Mouse (Mus musculus): Measurements from ENCODE around the gene Mgp.

DNA sequence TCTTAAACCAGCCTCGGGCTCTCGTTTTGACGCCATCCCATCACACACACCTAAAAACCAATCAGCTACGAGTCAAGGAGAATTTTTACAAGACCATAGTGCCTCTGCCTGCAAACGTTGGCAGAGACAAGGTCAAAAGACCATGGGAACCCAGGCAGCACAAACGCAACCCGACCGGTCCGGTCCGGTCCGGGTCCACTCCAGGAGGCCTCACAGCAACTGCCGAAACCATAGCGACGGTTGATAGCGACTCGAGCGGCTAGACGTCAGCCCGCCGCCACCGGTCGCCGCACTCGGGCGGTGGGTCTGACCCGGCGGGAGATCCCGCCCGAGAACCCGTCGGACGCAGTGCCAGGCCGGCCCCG, 48.1 kb downstream of the Mgp start, which contains the start of gene BC049715:
- TF ChIP-seq CTCF (IDR thresholded peaks at IDR 0.05; ENCODE audit: insufficient read depth, low read length): no peak
- TF ChIP-seq POLR2A (IDR thresholded peaks at IDR 0.05; ENCODE audit: borderline replicate concordance, extremely low read depth, low read depth, low read length): no peak
